Mouse (Mus musculus) forebrain, embryonic 11.5 days (tissue): ENCODE results near the gene Krt80. TPM values are rescaled to one million over a fixed set of nuclear protein-coding genes. Genes with fewer than 3 reads are reported as not detected.

Experiments
- ATAC-seq: fragments of 200-750 bp; cut with Nextera tagmentation; replicated peaks from 2 replicates; pipeline ENCODE4 v1.8.0; 2017; ENCODE audit warnings: moderate TSS enrichment; ENCODE audit not compliant: low FRiP score
- DNase-seq: peaks from one replicate; pipeline ENCODE4 v3.0.0-alpha.2; 2017; ENCODE audit warnings: low spot score
- H3K27ac ChIP-seq: fragments of 300-500 bp; sonication (generic); 2 replicates; pipeline ENCODE4 v1.5.1; 2014; ENCODE audit warnings: low read depth, low read length
- H3K27me3 ChIP-seq: fragments of 300-500 bp; sonication (generic); 2 replicates; pipeline ENCODE4 v1.6.1; 2014; ENCODE audit warnings: mild to moderate bottlenecking, low read length, mixed read lengths; ENCODE audit not compliant: control insufficient read depth, insufficient read depth
- H3K36me3 ChIP-seq: fragments of 300-500 bp; sonication (generic); 2 replicates; pipeline ENCODE4 v1.6.1; 2014; ENCODE audit warnings: mild to moderate bottlenecking, low read length, moderate library complexity, mixed read lengths; ENCODE audit not compliant: control insufficient read depth, insufficient read depth
- H3K4me1 ChIP-seq: fragments of 300-500 bp; sonication (generic); replicated peaks from 2 replicates; pipeline ENCODE4 v1.6.1; 2014; ENCODE audit warnings: low read length, mixed read lengths; ENCODE audit not compliant: control insufficient read depth, insufficient read depth
- H3K4me2 ChIP-seq: fragments of 300-500 bp; sonication (generic); 2 replicates; pipeline ENCODE4 v1.6.1; 2014; ENCODE audit warnings: low read depth, mild to moderate bottlenecking, low read length, moderate library complexity, mixed read lengths; ENCODE audit not compliant: severe bottlenecking
- H3K4me3 ChIP-seq: fragments of 300-500 bp; sonication (generic); 2 replicates; pipeline ENCODE4 v1.5.1; 2014; ENCODE audit warnings: low read depth, low read length
- H3K9ac ChIP-seq: fragments of 300-500 bp; sonication (generic); 2 replicates; pipeline ENCODE4 v1.6.1; 2014; ENCODE audit warnings: low read length
- H3K9me3 ChIP-seq: fragments of 300-500 bp; sonication (generic); 2 replicates; pipeline ENCODE4 v1.6.1; 2016; ENCODE audit warnings: low read length, mixed read lengths; ENCODE audit not compliant: control insufficient read depth
- WGBS: fragments of 180-500 bp; shearing (Covaris S2); extraction: QIAGEN DNeasy Blood & Tissue Kit; methylation state at CpG from one replicate; pipeline ENCODE4 v1.1.7; 2014; 5-methylcytosine and 5-hydroxymethylcytosine counted together
- polyA plus RNA-seq: library from polyadenylated mRNA; unstranded; fragments of >200 nt; fragmentation: Nextera tagmentation; extraction: Ambion mirVana; gene quantifications from 2 replicates; pipeline ENCODE4 v1.2.1, GENCODE M21; 2014

Gene Krt80
- polyA plus RNA-seq, 1 experiment from 2014 or later: not detected

GRCm38 (mm10) chr15:101311087-101311770 is 58.7 kb downstream of the Krt80 start:
- 78% methylated on average over 11 of the region's 15 CpGs for WGBS
- ATAC-seq: no peak
- H3K36me3 ChIP-seq: no peaks in the 10 kb centered on the region
- no peak overlapping the region for H3K4me3 ChIP-seq
- DNase-seq: no peak
- no peaks in the 10 kb centered on the region for H3K27me3 ChIP-seq
- H3K27ac ChIP-seq: no peak overlapping the region
- H3K9me3 ChIP-seq: no peaks in the 10 kb centered on the region
- H3K9ac ChIP-seq: no peak overlapping the region
- no peak overlapping the region for H3K4me2 ChIP-seq
- H3K4me1 ChIP-seq: no peaks in the 10 kb centered on the region

- DNase-seq (no peak), ATAC-seq (no peak)
- Histone ChIP-seq H3K27me3 (no peaks in the 10 kb centered on the region), H3K9me3 (no peaks in the 10 kb centered on the region), H3K4me2 (no peak overlapping the region), H3K9ac (no peak overlapping the region), H3K4me3 (no peak overlapping the region), H3K27ac (no peak overlapping the region), H3K4me1 (no peaks in the 10 kb centered on the region), H3K36me3 (no peaks in the 10 kb centered on the region)
- 48% methylated on average over 5 of the region's 5 CpGs for WGBS
These were observed 60.5 kb downstream of the Krt80 start for GRCm38 (mm10) chr15:101309493-101309892.

GRCm38 (mm10) chr15:101308440-101309348 is 61.3 kb downstream of the Krt80 start:
- ATAC-seq (no peak), DNase-seq (no peak)
- Histone ChIP-seq H3K9ac (no peak overlapping the region), H3K4me3 (no peak overlapping the region), H3K4me2 (no peak overlapping the region), H3K9me3 (no peaks in the 10 kb centered on the region), H3K27ac (no peak overlapping the region), H3K36me3 (no peaks in the 10 kb centered on the region), H3K27me3 (no peaks in the 10 kb centered on the region), H3K4me1 (no peaks in the 10 kb centered on the region)
- WGBS: 62% methylated on average over 13 of the region's 13 CpGs

GRCm38 (mm10) chr15:101306459-101306858 is 63.5 kb downstream of the Krt80 start:
- Histone ChIP-seq H3K4me2 (no peak overlapping the region), H3K4me3 (no peak overlapping the region), H3K4me1 (no peaks in the 10 kb centered on the region), H3K36me3 (no peaks in the 10 kb centered on the region), H3K27me3 (no peaks in the 10 kb centered on the region), H3K9me3 (no peaks in the 10 kb centered on the region), H3K9ac (no peak overlapping the region), H3K27ac (no peak overlapping the region)
- DNase-seq (no peak), ATAC-seq (no peak)
- 88% methylated on average over 4 of the region's 4 CpGs for WGBS

- DNase-seq (no peak), ATAC-seq (no peak)
- H3K4me3 ChIP-seq: no peak overlapping the region
- no peaks in the 10 kb centered on the region for H3K9me3 ChIP-seq
- no peak overlapping the region for H3K27ac ChIP-seq
- H3K9ac ChIP-seq: no peak overlapping the region
- H3K4me1 ChIP-seq: no peaks in the 10 kb centered on the region
- no peaks in the 10 kb centered on the region for H3K36me3 ChIP-seq
- 88% methylated on average over 4 of the region's 4 CpGs for WGBS
- H3K4me2 ChIP-seq: no peak overlapping the region
- H3K27me3 ChIP-seq: no peaks in the 10 kb centered on the region
These were observed 66.1 kb downstream of the Krt80 start for GRCm38 (mm10) chr15:101303830-101304229.

GRCm38 (mm10) chr15:101302201-101302600 is 67.8 kb downstream of the Krt80 start:
- H3K27me3 ChIP-seq: no peaks in the 10 kb centered on the region
- H3K9ac ChIP-seq: no peak overlapping the region
- DNase-seq (no peak), ATAC-seq (no peak)
- no peaks in the 10 kb centered on the region for H3K36me3 ChIP-seq
- 77% methylated on average over 3 of the region's 3 CpGs for WGBS
- no peak overlapping the region for H3K4me2 ChIP-seq
- no peaks in the 10 kb centered on the region for H3K4me1 ChIP-seq
- no peaks in the 10 kb centered on the region for H3K9me3 ChIP-seq
- H3K4me3 ChIP-seq: no peak overlapping the region
- no peak overlapping the region for H3K27ac ChIP-seq

GRCm38 (mm10) chr15:101300128-101300527 is 69.8 kb downstream of the Krt80 start:
- no peak for ATAC-seq
- no peak for DNase-seq
- Histone ChIP-seq H3K4me3 (no peak overlapping the region), H3K4me2 (no peak overlapping the region), H3K27me3 (no peaks in the 10 kb centered on the region), H3K9me3 (no peaks in the 10 kb centered on the region), H3K4me1 (no peaks in the 10 kb centered on the region), H3K27ac (no peak overlapping the region), H3K36me3 (no peaks in the 10 kb centered on the region), H3K9ac (no peak overlapping the region)
- 67% methylated on average over 6 of the region's 6 CpGs for WGBS

- WGBS: 85% methylated on average over 14 of the region's 14 CpGs
- Histone ChIP-seq H3K4me2 (no peak overlapping the region), H3K4me3 (no peak overlapping the region), H3K9ac (no peak overlapping the region), H3K27me3 (no peaks in the 10 kb centered on the region), H3K27ac (no peak overlapping the region), H3K9me3 (no peaks in the 10 kb centered on the region), H3K4me1 (no peaks in the 10 kb centered on the region), H3K36me3 (no peaks in the 10 kb centered on the region)
- no peak for DNase-seq
- ATAC-seq: no peak
These were observed 70.4 kb downstream of the Krt80 start for GRCm38 (mm10) chr15:101299480-101299960.
